Mouse (Mus musculus) inflammation-experienced regulatory T-cells, adult 6 months (primary cell): Measurements from ENCODE around the gene Cmtr1. TPM values are rescaled to one million over a fixed set of nuclear protein-coding genes. Genes with fewer than 3 reads are reported as not detected.

Source experiments
- ATAC-seq: one replicate; pipeline ENCODE4 v1.8.0; 2017
- polyA plus RNA-seq, 3 experiments: library from polyadenylated mRNA; unstranded; fragments of 100-300 nt; shearing (Covaris generic); gene quantifications; one replicate each; pipeline ENCODE4 v1.2.1; 2017

The Cmtr1 gene
- polyA plus RNA-seq, 3 experiments from 2014 or later: 83.4 to 107 (median 98.4) TPM

DNA sequence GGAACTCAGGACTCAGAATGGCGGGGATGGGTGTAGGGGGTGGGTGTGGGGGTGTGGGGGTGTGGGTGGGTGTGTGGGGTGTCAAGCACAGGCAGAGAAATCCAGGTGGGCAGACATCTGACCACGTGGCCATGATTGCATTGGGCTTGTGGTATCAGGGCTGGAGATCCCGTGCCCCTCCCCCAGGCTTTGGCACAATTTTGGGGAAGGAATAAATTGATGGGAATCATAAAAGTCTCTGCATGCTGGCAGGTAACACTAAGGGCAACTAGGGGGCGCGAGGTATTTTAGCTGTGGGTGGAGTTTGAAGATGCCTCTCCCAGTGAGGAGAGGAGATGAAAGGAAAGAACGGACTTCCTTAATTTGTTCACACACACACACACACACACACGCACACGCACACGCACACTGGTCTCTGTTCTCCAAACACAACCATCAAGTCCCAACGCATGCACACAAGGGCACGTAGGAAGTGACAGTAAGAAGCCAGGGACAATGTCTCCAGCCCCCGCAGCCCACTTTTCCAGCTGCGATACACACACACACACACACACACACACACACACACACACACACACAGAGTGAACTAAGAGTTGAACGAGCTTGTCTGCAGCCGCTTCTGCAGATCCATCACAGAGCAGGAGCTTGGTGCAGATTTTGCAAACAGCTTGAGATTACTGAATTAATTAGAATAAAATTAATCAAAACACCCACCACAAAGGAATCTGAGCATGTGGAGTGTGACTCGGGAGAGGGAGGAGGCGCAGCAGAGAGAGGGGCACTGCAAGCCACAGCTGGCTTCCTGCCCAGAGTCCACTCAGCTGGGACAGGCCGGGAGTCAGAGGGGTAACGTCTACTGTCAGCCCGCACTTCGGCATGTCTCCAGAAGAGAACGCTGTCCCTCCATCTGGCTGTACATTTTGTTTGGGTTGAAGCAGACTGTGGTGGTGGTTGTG lies 77.7 kb downstream of the Cmtr1 start:
- ATAC-seq: no peak

DNA sequence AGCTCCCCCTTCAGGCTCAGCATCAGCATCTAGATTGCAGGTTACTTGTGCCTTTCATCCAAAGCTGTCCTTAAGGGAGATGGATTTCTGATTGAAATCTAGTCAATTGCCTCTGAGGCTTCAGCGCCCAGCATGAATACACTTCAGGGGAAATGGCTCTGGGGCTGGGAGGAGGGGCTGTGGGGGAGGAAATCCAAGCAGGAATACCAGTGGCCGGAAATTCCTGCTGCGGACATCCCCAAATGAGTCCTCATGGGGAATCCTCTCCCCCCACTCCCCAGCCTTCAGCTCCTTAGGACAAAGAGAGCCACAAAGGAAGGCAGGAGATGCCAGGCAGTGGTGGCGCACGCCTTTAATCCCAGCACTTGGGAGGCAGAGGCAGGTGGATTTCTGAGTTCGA lies 87.1 kb downstream of the Cmtr1 start:
- no peak for ATAC-seq

DNA sequence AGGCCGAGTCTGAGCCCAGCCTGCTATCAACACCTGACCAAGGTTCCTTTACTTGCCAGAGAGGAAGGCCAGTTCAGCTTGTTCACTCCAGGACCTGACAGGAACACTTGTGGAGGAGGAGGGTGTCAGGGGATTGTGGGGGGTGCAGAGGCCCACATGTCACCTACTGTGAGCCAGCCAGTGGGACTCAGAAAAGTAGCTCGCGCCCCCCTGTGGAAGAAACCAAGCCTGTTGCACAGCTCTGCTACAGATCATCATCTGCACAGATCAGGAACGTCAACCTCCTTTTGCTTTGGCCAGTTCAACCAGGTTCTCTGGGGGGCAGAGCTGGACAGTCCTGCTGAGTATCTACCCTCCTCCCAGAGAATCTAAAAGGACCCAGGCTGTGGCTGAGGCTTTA lies 94.1 kb downstream of the Cmtr1 start:
- no peak for ATAC-seq

Other genes starting within 250 kb of the Cmtr1 start
- gene Pim1, start 169.8 kb upstream of the Cmtr1 start, polyA plus RNA-seq: 100 to 1,000 TPM; 255 to 344 (median 288) TPM
- gene Gm17657, start 111.0 kb upstream of the Cmtr1 start, polyA plus RNA-seq: under 1 TPM in 2 of 3 experiments, not detected in 1; 0.23 to 0.39 TPM
- gene Tbc1d22b, start 110.8 kb upstream of the Cmtr1 start, polyA plus RNA-seq: 10 to 100 TPM in 2 of 3 experiments, 1 to 10 TPM in 1; 9.0 to 11.5 (median 11.4) TPM
- 1 to 10 TPM in 2 of 3 experiments, not detected in 1; 1.1 to 1.3 TPM for gene Tmem217, start 108.2 kb upstream of the Cmtr1 start, polyA plus RNA-seq
- gene Rnf8, start 45.8 kb upstream of the Cmtr1 start, polyA plus RNA-seq: 10 to 100 TPM; 24.6 to 27.5 (median 24.9) TPM
- gene Gm28043, start 45.7 kb upstream of the Cmtr1 start, polyA plus RNA-seq: 1 to 10 TPM; 3.7 to 4.4 (median 4.1) TPM
- 10 to 100 TPM in 1 of 3 experiments, 1 to 10 TPM in 2; 5.5 to 12.3 (median 8.5) TPM for gene Ccdc167, start 56.4 kb downstream of the Cmtr1 start, polyA plus RNA-seq